Mouse (Mus musculus) Patski (cell line): ENCODE results near the gene Vmn1r199. TPM values are rescaled to one million over a fixed set of nuclear protein-coding genes. Genes with fewer than 3 reads are reported as not detected.
"Not testable (repeated sequence)": the region's sequence is repeated elsewhere in the genome, so short reads cannot be mapped to it uniquely, and the experiment has no call there.

Experiments
- ATAC-seq: fragments of 100-300 bp; one replicate; pipeline ENCODE4 v1.8.0; 2021
- CTCF ChIA-PET: fragments of 350-600 bp; sonication (Branson Sonifier 250); formaldehyde crosslinking; loops from one replicate; lab custom pipeline; 2022; ENCODE audit warnings: inconsistent platforms; lab: Charles Lee
- POLR2A ChIA-PET: fragments of 350-600 bp; sonication (Branson Sonifier 250); formaldehyde crosslinking; loops from one replicate; lab custom pipeline; 2022; ENCODE audit warnings: antibody characterized with exemption, inconsistent platforms; lab: Charles Lee
- DNase-seq: peaks from one replicate; pipeline ENCODE4 v3.0.0-alpha.2; 2011; ENCODE audit warnings: low read depth, low spot score
- H3K27me3 ChIP-seq: fragments of 371-371 bp; one replicate; pipeline ENCODE4 v1.5.1; 2021
- CTCF ChIP-seq: fragments of 100-300 bp; IDR thresholded peaks from one replicate; pipeline ENCODE4 v1.5.1; 2021
- in situ Hi-C: fragments of 300-500 bp; cut with MboI; formaldehyde crosslinking; loops from 3 replicates; pipeline ENCODE4 v1.11.1; 2018; ENCODE audit warnings: low pct_unique_long_range_greater_than_20kb, mixed read lengths
- polyA plus RNA-seq: library from polyadenylated mRNA; unstranded; gene quantifications from one replicate; pipeline ENCODE4 v1.2.3, GENCODE M21; 2021

Vmn1r199 gene
- polyA plus RNA-seq: not detected

DNA sequence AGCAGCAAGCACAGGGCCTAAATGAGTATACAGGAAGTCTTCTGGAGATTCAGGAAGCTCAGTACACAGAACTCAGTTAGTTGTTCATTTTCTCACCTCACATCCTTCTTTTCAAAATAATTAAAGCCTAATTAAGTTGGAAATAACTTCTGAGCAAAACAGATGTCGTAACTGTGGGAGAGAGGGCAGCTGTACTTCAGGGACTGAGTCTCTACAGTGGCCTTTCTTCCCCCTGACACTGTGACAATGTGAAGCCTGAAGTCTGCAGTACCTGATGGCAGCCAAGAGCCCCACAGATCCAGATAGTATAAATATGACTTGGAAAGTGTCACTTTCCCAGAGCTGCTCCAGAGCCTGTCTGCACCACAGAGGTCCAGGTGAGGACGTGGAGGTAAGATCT, at the start of gene Vmn1r199:
TSS of gene Vmn1r199 (plus strand) at position 301 of the 400 bp plus-strand sequence.
- POLR2A ChIA-PET: no interaction called here
- ATAC-seq (no peak), DNase-seq (no peak)
- in situ Hi-C loops: no loop called here
- CTCF ChIA-PET: no interaction called here
- H3K27me3 ChIP-seq: no peaks in the 10 kb centered on the region
- no peak for TF ChIP-seq CTCF

DNA sequence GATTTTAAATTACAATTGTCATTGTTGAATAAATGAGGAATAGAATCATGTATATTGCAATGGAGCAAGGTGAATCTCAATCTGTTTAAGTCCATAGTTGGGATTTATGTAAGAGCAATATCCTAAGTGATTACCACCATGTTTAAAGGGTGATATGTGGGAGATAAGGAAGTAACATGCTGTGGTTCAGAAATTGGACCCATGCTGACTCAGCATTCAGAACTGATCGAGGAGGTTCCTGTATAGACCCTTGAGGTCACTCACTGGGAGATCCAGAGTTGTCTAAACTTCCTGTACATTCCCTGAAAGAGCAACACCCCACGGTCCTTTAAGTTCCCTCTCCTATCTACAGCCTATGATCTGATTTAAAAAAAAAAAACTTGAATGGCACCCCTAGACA, 46.3 kb upstream of the Vmn1r199 start:
- DNase-seq: no peak
- in situ Hi-C loops: no loop called here
- H3K27me3 ChIP-seq: no peaks in the 10 kb centered on the region
- ATAC-seq: no peak
- ChIA-PET CTCF (no interaction called here), POLR2A (no interaction called here)
- TF ChIP-seq CTCF: no peak

DNA sequence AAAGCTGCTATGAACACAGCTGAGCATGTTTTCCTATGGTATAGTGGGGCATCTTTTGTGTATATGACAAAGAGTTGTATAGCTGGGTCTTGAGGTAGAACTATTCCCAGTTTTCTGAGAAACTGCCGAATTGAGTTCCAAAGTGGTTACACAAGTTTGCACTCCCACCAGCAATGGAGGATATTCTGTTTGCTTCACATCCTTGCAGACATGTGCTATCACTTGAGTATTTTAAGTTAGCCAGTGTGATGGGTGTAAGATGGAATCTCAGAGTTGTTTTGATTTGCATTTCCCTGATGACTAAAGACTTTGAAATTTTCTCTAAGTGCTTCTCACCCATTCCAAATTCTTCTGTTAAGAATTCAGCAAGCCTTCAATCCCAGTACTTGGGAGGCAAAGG, 44.1 kb upstream of the Vmn1r199 start:
- TF ChIP-seq CTCF: no peak
- no peaks in the 10 kb centered on the region for H3K27me3 ChIP-seq
- in situ Hi-C loops: no loop called here
- ChIA-PET POLR2A (no interaction called here), CTCF (no interaction called here)
- no peak for DNase-seq
- no peak for ATAC-seq

DNA sequence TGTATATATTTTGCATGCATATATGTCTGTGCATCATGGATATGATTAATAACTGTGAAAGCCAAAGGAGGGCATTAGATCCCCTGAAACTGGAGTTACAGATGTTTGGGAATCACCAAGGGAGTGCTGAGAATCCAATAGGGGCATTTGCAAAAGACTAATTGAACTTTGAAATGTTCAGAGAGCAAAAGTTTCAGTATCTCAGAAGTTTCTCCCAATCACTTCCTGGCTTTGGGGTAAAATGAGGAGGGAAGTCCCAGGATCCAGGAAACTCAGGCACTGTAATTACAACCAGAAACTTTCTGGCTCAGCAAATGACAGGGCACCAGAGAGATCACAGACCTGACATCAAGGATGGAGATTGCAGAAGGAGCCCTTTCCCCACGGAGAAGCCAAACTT, 29.6 kb upstream of the Vmn1r199 start, which contains the start of gene Vmn1r198:
TSS of gene Vmn1r198 (plus strand) at position 301 of the 400 bp plus-strand sequence.
- ATAC-seq: no peak
- POLR2A ChIA-PET: no interaction called here
- TF ChIP-seq CTCF: no peak
- CTCF ChIA-PET: no interaction called here
- DNase-seq: no peak
- in situ Hi-C loops: no loop called here
- no peaks in the 10 kb centered on the region for H3K27me3 ChIP-seq

DNA sequence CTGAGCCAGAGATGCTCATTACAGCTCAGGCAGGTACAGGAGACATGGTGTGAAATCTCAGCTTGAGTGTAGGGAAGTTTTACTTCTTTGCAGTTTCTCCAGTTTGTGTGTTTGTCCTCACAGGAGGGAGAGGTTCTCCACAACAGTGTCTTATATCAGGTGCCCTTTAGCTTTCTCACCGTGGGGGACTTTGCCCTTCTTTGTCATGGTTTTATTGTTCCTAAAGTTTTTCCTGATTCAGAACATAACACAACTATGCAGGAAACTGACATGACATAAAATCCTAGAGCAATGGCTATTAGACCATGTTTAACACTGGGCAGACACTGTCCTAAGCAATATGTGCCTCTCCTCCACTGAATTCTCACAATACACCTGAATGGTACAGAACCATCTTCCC, 28.8 kb upstream of the Vmn1r199 start:
- DNase-seq (no peak), ATAC-seq (no peak)
- no peaks in the 10 kb centered on the region for H3K27me3 ChIP-seq
- CTCF ChIA-PET: no interaction called here
- in situ Hi-C loops: no loop called here
- POLR2A ChIA-PET: no interaction called here
- TF ChIP-seq CTCF: no peak

DNA sequence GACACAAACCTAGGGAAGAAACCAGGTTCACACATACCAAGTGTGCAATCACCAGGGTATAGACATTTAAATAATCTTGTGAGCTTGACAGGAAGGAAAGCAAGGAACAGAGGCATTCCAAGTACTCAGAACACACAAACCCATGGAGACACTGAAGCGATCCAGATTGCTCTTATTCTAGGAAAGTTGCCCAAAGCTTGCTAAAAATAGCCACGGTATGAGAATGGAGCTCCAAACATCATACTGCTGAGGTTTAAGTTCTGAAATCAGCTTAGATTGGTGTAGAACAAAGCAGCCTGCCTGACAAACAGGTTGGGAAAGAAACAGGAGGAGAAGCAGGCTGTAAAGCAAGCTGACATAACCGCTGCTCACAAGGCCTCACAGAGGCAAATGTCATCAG, 1.5 kb downstream of the Vmn1r199 start:
- in situ Hi-C loops, ATAC-seq, DNase-seq, CTCF ChIA-PET, H3K27me3 ChIP-seq, POLR2A ChIA-PET: not testable (repeated sequence)

DNA sequence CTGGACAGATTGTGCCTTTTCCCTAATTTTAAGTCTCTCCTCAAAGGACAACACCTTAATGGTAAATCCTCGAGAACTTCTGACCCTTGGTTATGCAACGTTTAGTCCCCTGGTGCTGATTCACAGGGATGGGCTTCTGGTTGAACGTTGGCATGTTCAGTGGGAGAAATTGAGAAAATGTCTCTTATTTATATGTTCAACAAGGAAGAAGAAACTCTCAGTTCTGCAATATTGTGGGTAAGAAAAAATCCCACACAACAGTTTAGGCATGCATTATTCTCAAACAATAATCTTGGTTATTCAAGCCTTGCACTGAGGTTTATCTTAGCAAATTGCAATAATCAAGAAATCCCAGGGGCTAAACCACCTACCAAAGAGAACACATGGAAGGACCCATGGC, 3.8 kb downstream of the Vmn1r199 start:
- POLR2A ChIA-PET: no interaction called here

DNA sequence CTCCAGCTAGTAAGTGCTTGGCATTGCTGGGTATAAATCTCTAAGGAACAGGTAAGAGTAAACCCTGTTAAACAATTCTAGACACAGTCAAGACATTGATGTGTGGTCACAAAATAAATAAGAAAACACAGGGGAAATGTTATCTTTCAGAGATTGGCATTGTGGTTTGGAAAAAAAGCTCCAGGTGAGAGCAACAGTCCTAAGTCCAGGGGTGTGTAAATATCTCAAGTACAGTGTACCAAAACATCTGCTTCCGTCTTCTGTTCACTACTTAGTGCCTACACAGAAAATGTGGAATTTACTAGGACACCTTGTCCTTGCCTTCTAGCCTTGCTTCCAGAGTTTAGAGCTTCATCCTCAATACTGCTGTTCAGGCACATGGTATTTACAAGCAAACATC, 7.4 kb downstream of the Vmn1r199 start:
- ChIA-PET POLR2A (no interaction called here), CTCF (no interaction called here)
- no peak for TF ChIP-seq CTCF
- no peak for ATAC-seq
- DNase-seq: no peak
- in situ Hi-C loops: no loop called here
- H3K27me3 ChIP-seq: no peaks in the 10 kb centered on the region

More for the DNA sequence above, 3.8 kb downstream of the Vmn1r199 start:
- no peak for TF ChIP-seq CTCF
- no peak for ATAC-seq
- no peaks in the 10 kb centered on the region for H3K27me3 ChIP-seq
- no peak for DNase-seq
- CTCF ChIA-PET: no interaction called here
- in situ Hi-C loops: no loop called here

DNA sequence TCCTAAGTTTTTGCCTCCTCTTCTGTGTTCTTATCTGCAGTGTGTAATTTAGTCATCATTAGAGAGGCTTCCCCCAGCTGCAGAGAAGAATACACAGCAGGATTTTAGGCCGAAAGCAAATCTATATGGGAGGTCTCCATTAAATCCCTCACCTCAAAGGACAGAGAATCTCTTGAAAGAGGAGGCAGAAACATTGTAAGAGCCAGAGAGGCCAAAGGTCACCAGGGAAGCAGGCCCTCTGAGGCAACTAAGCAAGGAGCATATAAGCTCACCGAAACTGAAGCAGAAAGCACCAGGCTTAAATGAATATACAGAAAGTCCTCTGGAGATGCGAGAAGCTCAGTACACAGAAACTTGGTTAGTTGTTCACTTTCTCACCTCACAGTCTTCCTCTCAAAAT, 10.5 kb downstream of the Vmn1r199 start, which contains the start of gene Vmn1r200:
TSS of gene Vmn1r200 (plus strand) at position 301 of the 400 bp plus-strand sequence.
- ChIA-PET CTCF (no interaction called here), POLR2A (no interaction called here)
- ATAC-seq (no peak), DNase-seq (no peak)
- in situ Hi-C loops: no loop called here
- TF ChIP-seq CTCF: no peak
- H3K27me3 ChIP-seq: no peaks in the 10 kb centered on the region

DNA sequence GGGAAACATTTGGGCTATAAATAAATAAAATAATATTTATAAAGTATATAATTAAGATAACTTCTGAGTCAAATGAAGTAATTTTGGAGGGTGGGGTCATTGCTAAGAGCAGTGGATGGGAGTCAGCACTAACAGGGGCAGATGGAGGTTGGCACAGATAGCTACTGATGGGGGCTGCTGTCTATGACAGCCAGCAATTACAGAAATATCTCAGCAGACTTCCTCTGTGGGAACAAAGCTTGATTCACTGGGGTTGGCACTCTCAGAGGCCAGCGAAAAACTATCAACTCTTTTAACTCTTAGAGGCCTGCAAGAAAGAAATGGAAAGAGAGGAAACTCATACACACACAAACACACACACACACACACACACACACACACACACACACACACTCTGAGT, 23.4 kb downstream of the Vmn1r199 start:
- H3K27me3 ChIP-seq: no peaks in the 10 kb centered on the region
- ChIA-PET POLR2A (no interaction called here), CTCF (no interaction called here)
- DNase-seq (no peak), ATAC-seq (no peak)
- in situ Hi-C loops: no loop called here
- no peak for TF ChIP-seq CTCF

Other genes with a start within 250 kb of the Vmn1r199 start
- not detected for gene Vmn1r191, start 195.8 kb upstream of the Vmn1r199 start, polyA plus RNA-seq
- gene Vmn1r192, start 188.7 kb upstream of the Vmn1r199 start, polyA plus RNA-seq: not detected
- gene Vmn1r193, start 156.7 kb upstream of the Vmn1r199 start, polyA plus RNA-seq: not detected
- not detected for gene Vmn1r194, start 135.6 kb upstream of the Vmn1r199 start, polyA plus RNA-seq
- gene Vmn1r195, start 109.3 kb upstream of the Vmn1r199 start, polyA plus RNA-seq: not detected
- gene Vmn1r196, start 89.9 kb upstream of the Vmn1r199 start, polyA plus RNA-seq: 0.03 TPM
- gene Vmn1r197, start 55.2 kb upstream of the Vmn1r199 start, polyA plus RNA-seq: not detected
- not detected for gene Vmn1r198, start 29.5 kb upstream of the Vmn1r199 start, polyA plus RNA-seq
- gene Vmn1r200, start 10.6 kb downstream of the Vmn1r199 start, polyA plus RNA-seq: not detected
- gene Vmn1r201, start 92.1 kb downstream of the Vmn1r199 start, polyA plus RNA-seq: not detected
- gene Vmn1r202, start 125.6 kb downstream of the Vmn1r199 start, polyA plus RNA-seq: not detected
- 0.10 TPM for gene Vmn1r203, start 138.3 kb downstream of the Vmn1r199 start, polyA plus RNA-seq
- not detected for gene Vmn1r204, start 173.4 kb downstream of the Vmn1r199 start, polyA plus RNA-seq
- gene Vmn1r205, start 213.2 kb downstream of the Vmn1r199 start, polyA plus RNA-seq: not detected
- not detected for gene Vmn1r206, start 244.4 kb downstream of the Vmn1r199 start, polyA plus RNA-seq